Mouse (Mus musculus): ENCODE measurements around the gene D630045J12Rik.

Gene D630045J12Rik

GRCm38 (mm10) chr6:38253736-38254641 is at the start of gene D630045J12Rik:
D630045J12Rik (minus strand) TSS chr6:38254009.
- no peak for DNase-seq (ENCODE audit: low spot score)

GRCm38 (mm10) chr6:38298761-38299401 is 45.1 kb upstream of the D630045J12Rik start, which contains the start of gene Zc3hav1l:
Zc3hav1l (minus strand) TSS chr6:38299259.
- no peak for DNase-seq (ENCODE audit: low spot score)

GRCm38 (mm10) chr6:38298246-38298635 is 44.4 kb upstream of the D630045J12Rik start:
- DNase-seq (ENCODE audit: low spot score) = no peak

GRCm38 (mm10) chr6:38297580-38298245 is 43.9 kb upstream of the D630045J12Rik start:
- DNase-seq (ENCODE audit: low spot score) = no peak

- no peak for DNase-seq (ENCODE audit: low spot score)
Measured at GRCm38 (mm10) chr6:38293708-38294107, 39.9 kb upstream of the D630045J12Rik start.

- no peak for DNase-seq (ENCODE audit: low spot score)
Measured at GRCm38 (mm10) chr6:38292871-38293646, 39.2 kb upstream of the D630045J12Rik start.

- DNase-seq (ENCODE audit: low spot score) = no peak
Measured at GRCm38 (mm10) chr6:38284422-38284821, 30.6 kb upstream of the D630045J12Rik start.

GRCm38 (mm10) chr6:38264466-38264865 is 10.7 kb upstream of the D630045J12Rik start:
- no peak for DNase-seq (ENCODE audit: low spot score)

GRCm38 (mm10) chr6:38263393-38264159 is 9.8 kb upstream of the D630045J12Rik start:
- no peak for DNase-seq (ENCODE audit: low spot score)

- DNase-seq (ENCODE audit: low spot score) = no peak
Measured at GRCm38 (mm10) chr6:38261877-38262276, 8.1 kb upstream of the D630045J12Rik start.

GRCm38 (mm10) chr6:38257506-38257905 is 3.7 kb upstream of the D630045J12Rik start:
- DNase-seq (ENCODE audit: low spot score) = no peak

GRCm38 (mm10) chr6:38256793-38257192 is 3.0 kb upstream of the D630045J12Rik start:
- no peak for DNase-seq (ENCODE audit: low spot score)

GRCm38 (mm10) chr6:38255794-38256193 is 2.0 kb upstream of the D630045J12Rik start:
- no peak for DNase-seq (ENCODE audit: low spot score)

- DNase-seq (ENCODE audit: low spot score) = no peak
Measured at GRCm38 (mm10) chr6:38252766-38253735, 758 bp downstream of the D630045J12Rik start.

GRCm38 (mm10) chr6:38252139-38252538 is 1.7 kb downstream of the D630045J12Rik start:
- no peak for DNase-seq (ENCODE audit: low spot score)

- no peak for DNase-seq (ENCODE audit: low spot score)
Measured at GRCm38 (mm10) chr6:38251464-38251863, 2.3 kb downstream of the D630045J12Rik start.

- no peak for DNase-seq (ENCODE audit: low spot score)
Measured at GRCm38 (mm10) chr6:38247362-38247761, 6.4 kb downstream of the D630045J12Rik start.

GRCm38 (mm10) chr6:38244806-38245205 is 9.0 kb downstream of the D630045J12Rik start:
- DNase-seq (ENCODE audit: low spot score) = no peak

GRCm38 (mm10) chr6:38244167-38244566 is 9.6 kb downstream of the D630045J12Rik start:
- no peak for DNase-seq (ENCODE audit: low spot score)

GRCm38 (mm10) chr6:38242833-38243232 is 11.0 kb downstream of the D630045J12Rik start:
- no peak for DNase-seq (ENCODE audit: low spot score)

Measured in layer of hippocampus, adult 9-10 months (tissue).